Mouse (Mus musculus) small intestine, adult 2 months (tissue): ENCODE data around the gene Rnf149. TPM values are rescaled to one million over a fixed set of nuclear protein-coding genes. Genes with fewer than 3 reads are reported as not detected.
A peak's percentile ranks its signal among the peaks of the same experiment; 100 is the strongest.

Experiments used
- H3K27ac ChIP-seq: fragments of 200-500 bp; 2 replicates; pipeline ENCODE4 v1.5.1; 2012; ENCODE audit warnings: low read depth, low read length, control low read depth, inconsistent platforms; ENCODE audit not compliant: insufficient read depth
- H3K27me3 ChIP-seq: fragments of 200-500 bp; 2 replicates; pipeline ENCODE4 v1.6.1; 2012; ENCODE audit warnings: mild to moderate bottlenecking, moderate library complexity, low read length, inconsistent platforms; ENCODE audit not compliant: control insufficient read depth, insufficient read depth
- H3K36me3 ChIP-seq: fragments of 200-500 bp; 2 replicates; pipeline ENCODE4 v1.6.1; 2012; ENCODE audit warnings: mild to moderate bottlenecking, low read length, control low read depth, inconsistent platforms; ENCODE audit not compliant: control insufficient read depth, insufficient read depth
- H3K4me1 ChIP-seq: fragments of 200-500 bp; 2 replicates; pipeline ENCODE4 v1.6.1; 2012; ENCODE audit warnings: low read length, inconsistent platforms, mixed read lengths; ENCODE audit not compliant: control insufficient read depth, insufficient read depth, insufficient read length
- H3K4me3 ChIP-seq: fragments of 200-500 bp; 2 replicates; pipeline ENCODE4 v1.5.1; 2012; ENCODE audit warnings: low read depth, mild to moderate bottlenecking, control low read depth, inconsistent platforms, low read length, moderate library complexity
- CTCF ChIP-seq: fragments of 200-500 bp; IDR thresholded peaks from 2 replicates; pipeline ENCODE4 v1.5.1; 2012; ENCODE audit warnings: low read depth, mild to moderate bottlenecking, control low read depth, inconsistent platforms, low read length, moderate library complexity, mixed read lengths; ENCODE audit not compliant: insufficient replicate concordance, insufficient read length; ENCODE audit errors: extremely low read depth
- POLR2A ChIP-seq: fragments of 200-500 bp; IDR thresholded peaks from 2 replicates; pipeline ENCODE4 v1.6.1; 2012; ENCODE audit warnings: low read depth, mild to moderate bottlenecking, control low read depth, inconsistent platforms, low read length, moderate library complexity
- WGBS: fragments of 180-500 bp; shearing (Covaris S2); methylation state at CpG from one replicate; pipeline ENCODE4 v1.1.7; 2018; 5-methylcytosine and 5-hydroxymethylcytosine counted together
- polyA plus RNA-seq: library from polyadenylated mRNA; depleted of rRNA; stranded (reverse); fragments of >200 nt; gene quantifications from 2 replicates; pipeline ENCODE4 v1.2.3, GENCODE M21; 2012; rRNA removed

Rnf149 gene
- polyA plus RNA-seq, 1 experiment: 15.6 TPM

- Histone ChIP-seq H3K4me1 (no peaks in the 10 kb centered on the region), H3K36me3 (no peaks in the 10 kb centered on the region), H3K4me3 (no peak overlapping the region), H3K27ac (no peak overlapping the region), H3K27me3 (no peaks in the 10 kb centered on the region)
- 57% methylated on average over 1 of the region's 1 CpGs for WGBS
- TF ChIP-seq POLR2A (no peak), CTCF (no peak)
Measured at GRCm38 (mm10) chr1:39512183-39512582, 65.0 kb downstream of the Rnf149 start.

- WGBS: 72% methylated on average over 8 of the region's 8 CpGs
- no peaks in the 10 kb centered on the region for H3K4me1 ChIP-seq
- no peak overlapping the region for H3K4me3 ChIP-seq
- TF ChIP-seq POLR2A: no peak
- TF ChIP-seq CTCF: no peak
- no peak overlapping the region for H3K27ac ChIP-seq
- H3K36me3 ChIP-seq: no peaks in the 10 kb centered on the region
- H3K27me3 ChIP-seq: no peaks in the 10 kb centered on the region
Measured at GRCm38 (mm10) chr1:39511775-39512174, 65.4 kb downstream of the Rnf149 start.

GRCm38 (mm10) chr1:39505600-39505999, 71.6 kb downstream of the Rnf149 start:
- H3K27me3 ChIP-seq: no peaks in the 10 kb centered on the region
- H3K4me3 ChIP-seq: no peak overlapping the region
- 60% methylated on average over 9 of the region's 9 CpGs for WGBS
- no peak for TF ChIP-seq POLR2A
- TF ChIP-seq CTCF: no peak
- no peaks in the 10 kb centered on the region for H3K4me1 ChIP-seq
- no peaks in the 10 kb centered on the region for H3K36me3 ChIP-seq
- no peak overlapping the region for H3K27ac ChIP-seq

- Histone ChIP-seq H3K27me3 (no peaks in the 10 kb centered on the region), H3K27ac (no peak overlapping the region), H3K36me3 (no peaks in the 10 kb centered on the region), H3K4me1 (no peaks in the 10 kb centered on the region), H3K4me3 (no peak overlapping the region)
- TF ChIP-seq CTCF (peak; percentile 46; the same call in 1 of the 2 replicates), POLR2A (no peak)
- WGBS: 3% methylated on average over 1 of the region's 1 CpGs
Measured at GRCm38 (mm10) chr1:39504261-39504660, 72.9 kb downstream of the Rnf149 start.

GRCm38 (mm10) chr1:39502817-39503633, 74.2 kb downstream of the Rnf149 start:
- Histone ChIP-seq H3K4me3 (no peak overlapping the region), H3K36me3 (no peaks in the 10 kb centered on the region), H3K4me1 (no peaks in the 10 kb centered on the region), H3K27ac (0 out of 2 replicates have a peak overlapping the region, but pooled peaks have one; percentile 9), H3K27me3 (no peaks in the 10 kb centered on the region)
- TF ChIP-seq POLR2A (no peak), CTCF (no peak)
- 78% methylated on average over 17 of the region's 17 CpGs for whole genome bisulfite sequencing

Other genes with a start within 250 kb of the Rnf149 start
- 34.5 and 55.5 TPM in 2 replicates for gene Rpl31, start 209.6 kb downstream of the Rnf149 start, polyA plus RNA-seq
- gene Tbc1d8, start 98.7 kb downstream of the Rnf149 start, polyA plus RNA-seq: 6.0 and 13.1 TPM in 2 replicates
- 11.7 and 18.8 TPM in 2 replicates for gene Cnot11, start 42.4 kb downstream of the Rnf149 start, polyA plus RNA-seq
- 0.03 and 0.10 TPM in 2 replicates for gene Creg2, start 74.1 kb upstream of the Rnf149 start, polyA plus RNA-seq
- 0.04 TPM in 1 of 2 replicates, not detected in the other for gene Rfx8, start 143.6 kb upstream of the Rnf149 start, polyA plus RNA-seq
- gene Gm3646, start 227.9 kb upstream of the Rnf149 start, polyA plus RNA-seq: not detected in 2 replicates